Mouse (Mus musculus) B cell, adult 2 months (primary cell): ENCODE measurements around the gene Myl3.

Experiments used
- DNase-seq, 2 experiments: peaks; one replicate each; pipeline ENCODE4 v3.0.0; 2022

Gene Myl3

GRCm38 (mm10) chr9:110741711-110742294 lies at the start of gene Myl3:
Gene Myl3, plus strand, starts transcription at chr9:110741861.
- DNase-seq, result no peak

GRCm38 (mm10) chr9:110695165-110695755 lies 46.4 kb upstream of the Myl3 start:
- no peak for DNase-seq

GRCm38 (mm10) chr9:110696427-110696826 lies 45.2 kb upstream of the Myl3 start:
- no peak for DNase-seq

GRCm38 (mm10) chr9:110697465-110697864 lies 44.2 kb upstream of the Myl3 start:
- DNase-seq, result no peak

- no peak for DNase-seq
These were observed 42.1 kb upstream of the Myl3 start for GRCm38 (mm10) chr9:110699574-110699973.

- DNase-seq, result no peak
These were observed 40.3 kb upstream of the Myl3 start for GRCm38 (mm10) chr9:110701114-110702032.

GRCm38 (mm10) chr9:110702848-110703247 lies 38.8 kb upstream of the Myl3 start:
- DNase-seq, result no peak

- no peak for DNase-seq
These were observed 37.7 kb upstream of the Myl3 start for GRCm38 (mm10) chr9:110703951-110704350.

GRCm38 (mm10) chr9:110706784-110707183 lies 34.9 kb upstream of the Myl3 start:
- DNase-seq, result peak; percentile 30 to 41

GRCm38 (mm10) chr9:110709640-110710258 lies 31.9 kb upstream of the Myl3 start:
- peak; percentile 84 to 87 for DNase-seq

GRCm38 (mm10) chr9:110711532-110711931 lies 30.1 kb upstream of the Myl3 start:
- no peak for DNase-seq

- no peak for DNase-seq
These were observed 29.7 kb upstream of the Myl3 start for GRCm38 (mm10) chr9:110711996-110712395.

GRCm38 (mm10) chr9:110712545-110712944 lies 29.1 kb upstream of the Myl3 start:
- DNase-seq, result no peak

GRCm38 (mm10) chr9:110713389-110713788 lies 28.3 kb upstream of the Myl3 start:
- DNase-seq, result no peak

- no peak for DNase-seq
These were observed 26.2 kb upstream of the Myl3 start for GRCm38 (mm10) chr9:110715426-110715825.

GRCm38 (mm10) chr9:110716775-110717174 lies 24.9 kb upstream of the Myl3 start:
- DNase-seq, result peak; percentile 31 to 40

- DNase-seq, result no peak
These were observed 23.6 kb upstream of the Myl3 start for GRCm38 (mm10) chr9:110718071-110718470.

- no peak for DNase-seq
These were observed 22.9 kb upstream of the Myl3 start for GRCm38 (mm10) chr9:110718810-110719209.

GRCm38 (mm10) chr9:110719977-110720376 lies 21.7 kb upstream of the Myl3 start:
- DNase-seq, result no peak

- no peak for DNase-seq
These were observed 19.6 kb upstream of the Myl3 start for GRCm38 (mm10) chr9:110722060-110722459.

- DNase-seq, result no peak
These were observed 15.9 kb upstream of the Myl3 start for GRCm38 (mm10) chr9:110725721-110726135.

GRCm38 (mm10) chr9:110726867-110727266 lies 14.8 kb upstream of the Myl3 start:
- DNase-seq, result no peak

- peak; percentile 59 to 60 for DNase-seq
These were observed 11.8 kb upstream of the Myl3 start for GRCm38 (mm10) chr9:110729841-110730240.
